Mouse (Mus musculus): ENCODE results near the gene Zmym4.

- no peak for TF ChIP-seq TAL1 (IDR thresholded peaks at IDR 0.05; ENCODE audit: low read length)
- no peak for TF ChIP-seq GATA1 (IDR thresholded peaks at IDR 0.05; ENCODE audit: low read length)
Measured at GRCm38 (mm10) chr4:126957434-126957833, 10.5 kb downstream of the Zmym4 start.

Data from erythroblast, embryonic 14.5 days (primary cell).